Mouse (Mus musculus) heart, adult 2 months (tissue): ENCODE measurements around the gene Abcc2.

Source experiments
- CTCF ChIP-seq: fragments of 200-600 bp; IDR thresholded peaks from 2 replicates; pipeline ENCODE4 v1.8.1; 2022; ENCODE audit warnings: antibody characterized with exemption, mild to moderate bottlenecking, moderate library complexity
- POLR2A ChIP-seq: fragments of 200-500 bp; IDR thresholded peaks from 2 replicates; pipeline ENCODE4 v1.6.1; 2011; ENCODE audit warnings: mild to moderate bottlenecking, low read depth, low read length, control low read depth; ENCODE audit not compliant: insufficient read depth

DNA sequence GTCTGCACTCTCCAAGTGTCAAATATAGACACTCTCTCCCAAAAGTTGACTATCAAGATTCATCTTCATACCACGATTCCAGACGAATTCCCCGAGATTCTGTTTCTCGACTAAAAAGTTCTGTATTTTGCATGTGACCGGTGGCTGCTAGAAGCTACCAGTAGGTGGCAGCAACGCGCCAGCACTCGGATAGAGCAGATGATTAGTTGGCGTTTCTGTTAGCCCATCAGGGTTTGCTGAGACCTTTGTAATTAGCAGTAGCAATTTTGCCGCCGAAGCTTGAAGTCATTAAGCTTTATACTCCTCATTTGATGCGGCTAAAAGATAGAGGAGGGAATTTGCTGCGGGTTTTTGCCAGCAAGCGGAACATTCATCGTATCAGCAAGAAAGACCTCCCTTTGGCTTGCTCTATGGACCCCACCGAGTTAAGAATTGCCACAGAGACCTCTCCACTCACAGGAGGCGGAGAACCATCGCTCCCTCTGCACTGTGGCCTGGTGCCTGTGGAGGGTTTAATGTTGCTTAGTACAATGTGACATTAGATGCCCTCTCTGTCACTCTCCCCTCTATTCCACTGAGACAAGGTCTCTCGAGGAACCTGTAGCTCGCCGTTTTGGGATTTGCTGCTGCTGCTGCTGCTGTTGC, 50.6 kb downstream of the Abcc2 start:
- no peak for TF ChIP-seq POLR2A
- peak; percentile 98 for TF ChIP-seq CTCF
